Mouse (Mus musculus) telencephalon, adult 2 months (tissue): ENCODE results near the gene Adamts3.
A peak's percentile ranks its signal among the peaks of the same experiment; 100 is the strongest.

Experiments used
- DNase-seq: peaks from one replicate; pipeline ENCODE4 v3.0.0-alpha.2; 2011; ENCODE audit warnings: low read depth, low spot score

Adamts3 gene

GRCm38 (mm10) chr5:89883051-89883907 lies at the start of gene Adamts3:
Gene Adamts3 (minus strand): TSS chr5:89883334.
- DNase-seq: no peak

GRCm38 (mm10) chr5:89931511-89931910 lies 48.4 kb upstream of the Adamts3 start:
- no peak for DNase-seq

GRCm38 (mm10) chr5:89912359-89912758 lies 29.2 kb upstream of the Adamts3 start:
- no peak for DNase-seq

GRCm38 (mm10) chr5:89911950-89912349 lies 28.8 kb upstream of the Adamts3 start:
- DNase-seq: no peak

GRCm38 (mm10) chr5:89911508-89911907 lies 28.4 kb upstream of the Adamts3 start:
- no peak for DNase-seq

GRCm38 (mm10) chr5:89906884-89907431 lies 23.8 kb upstream of the Adamts3 start:
- DNase-seq: no peak

GRCm38 (mm10) chr5:89901026-89901425 lies 17.9 kb upstream of the Adamts3 start:
- DNase-seq: no peak

GRCm38 (mm10) chr5:89897495-89897894 lies 14.4 kb upstream of the Adamts3 start:
- no peak for DNase-seq

GRCm38 (mm10) chr5:89895520-89895919 lies 12.4 kb upstream of the Adamts3 start:
- DNase-seq: no peak

- DNase-seq: no peak
These were observed 1.9 kb upstream of the Adamts3 start for GRCm38 (mm10) chr5:89884991-89885390.

- DNase-seq: no peak
These were observed 722 bp upstream of the Adamts3 start for GRCm38 (mm10) chr5:89883908-89884204.

GRCm38 (mm10) chr5:89882091-89882734 lies 921 bp downstream of the Adamts3 start:
- peak; percentile 29 for DNase-seq

- DNase-seq: no peak
These were observed 1.7 kb downstream of the Adamts3 start for GRCm38 (mm10) chr5:89881425-89881824.

- DNase-seq: peak; percentile 15
These were observed 4.2 kb downstream of the Adamts3 start for GRCm38 (mm10) chr5:89878866-89879392.

GRCm38 (mm10) chr5:89872661-89873060 lies 10.5 kb downstream of the Adamts3 start:
- DNase-seq: no peak

GRCm38 (mm10) chr5:89859603-89860002 lies 23.5 kb downstream of the Adamts3 start:
- DNase-seq: no peak

GRCm38 (mm10) chr5:89858837-89859236 lies 24.3 kb downstream of the Adamts3 start:
- no peak for DNase-seq

GRCm38 (mm10) chr5:89846551-89846950 lies 36.6 kb downstream of the Adamts3 start:
- DNase-seq: peak; percentile 85

GRCm38 (mm10) chr5:89844354-89844753 lies 38.8 kb downstream of the Adamts3 start:
- no peak for DNase-seq

- DNase-seq: no peak
These were observed 39.7 kb downstream of the Adamts3 start for GRCm38 (mm10) chr5:89843478-89843877.

GRCm38 (mm10) chr5:89839627-89840026 lies 43.5 kb downstream of the Adamts3 start:
- peak; percentile 23 for DNase-seq

- DNase-seq: no peak
These were observed 62.0 kb downstream of the Adamts3 start for GRCm38 (mm10) chr5:89821175-89821574.

- no peak for DNase-seq
These were observed 63.6 kb downstream of the Adamts3 start for GRCm38 (mm10) chr5:89819531-89819930.
